Mouse (Mus musculus): ENCODE measurements around the gene Itk. TPM values are rescaled to one million over a fixed set of nuclear protein-coding genes. Genes with fewer than 3 reads are reported as not detected.
"Not testable (repeated sequence)": the region's sequence is repeated elsewhere in the genome, so short reads cannot be mapped to it uniquely, and the experiment has no call there.

Gene Itk
- total RNA-seq (2021) = under 1 TPM; 0.16 to 0.31 TPM

DNA sequence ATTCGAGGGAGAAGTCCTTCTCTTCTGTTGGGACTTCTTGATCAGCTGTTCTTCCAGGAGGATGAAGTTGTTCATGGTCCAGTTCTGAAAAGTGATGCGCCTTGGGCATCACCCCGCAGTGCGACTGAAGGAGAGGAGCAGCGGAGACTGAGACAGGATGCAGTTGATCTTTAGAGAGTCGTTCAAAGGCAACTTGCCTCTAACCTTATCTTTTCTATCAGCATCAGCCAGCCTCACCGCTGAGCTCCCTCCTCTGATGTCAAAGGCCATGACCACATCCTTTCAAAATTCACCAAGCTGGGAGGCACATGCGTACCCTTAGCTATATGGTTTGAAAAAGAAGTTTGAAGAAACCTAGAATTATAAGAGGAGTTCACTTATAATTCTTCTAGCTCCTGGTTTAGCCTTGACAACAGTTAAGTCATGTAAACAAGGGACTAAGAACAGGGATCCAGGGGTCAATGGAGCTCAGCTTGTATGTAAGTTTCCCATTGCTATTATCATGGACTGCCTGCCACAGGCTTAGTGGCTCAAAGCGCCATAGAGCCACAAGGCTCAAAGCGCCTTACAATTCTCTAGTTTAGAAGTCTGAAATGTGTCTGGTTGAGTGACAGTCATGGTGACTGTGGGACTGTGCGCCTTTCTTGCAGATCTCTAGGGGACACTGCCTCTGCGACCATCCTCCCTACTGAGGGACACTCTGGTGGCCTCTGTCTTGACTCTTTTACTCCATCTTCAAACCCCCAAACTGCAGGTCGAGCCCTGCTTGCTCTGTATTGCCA, at the start of gene Itk:
Itk (minus strand) TSS at position 180 of the 782 bp plus-strand sequence.
- intact Hi-C loops (cut with DNase I) = no loop called here
- no peak for DNase-seq (ENCODE audit: low spot score)

DNA sequence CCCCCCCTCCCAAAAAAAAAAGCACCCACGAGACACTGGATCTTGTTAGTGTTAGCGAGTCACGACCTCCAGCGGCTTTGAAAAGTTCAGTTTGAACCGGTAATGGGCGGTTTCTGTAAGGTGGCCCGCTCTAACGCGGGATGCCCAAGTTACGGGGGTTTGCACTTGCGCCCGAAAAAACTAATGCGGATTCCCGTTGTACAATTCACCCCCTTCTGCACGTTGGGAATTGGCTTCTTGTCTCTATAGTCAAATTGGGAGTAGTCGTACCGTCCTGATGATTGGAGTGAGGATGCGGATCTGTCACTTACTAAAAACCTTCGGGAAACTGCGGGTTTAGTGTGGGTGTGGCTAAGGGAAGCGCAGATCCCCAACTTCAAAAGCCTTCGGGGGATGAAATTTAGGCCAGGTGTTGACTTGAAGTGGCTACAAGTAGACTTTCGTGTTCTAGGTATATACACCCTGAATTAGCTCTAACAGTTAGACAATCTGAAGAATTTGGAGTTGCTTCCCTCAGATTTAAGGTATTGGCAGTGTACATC, 48.2 kb upstream of the Itk start:
- intact Hi-C loops (cut with DNase I) = no loop called here
- no peak for DNase-seq (ENCODE audit: low spot score)

DNA sequence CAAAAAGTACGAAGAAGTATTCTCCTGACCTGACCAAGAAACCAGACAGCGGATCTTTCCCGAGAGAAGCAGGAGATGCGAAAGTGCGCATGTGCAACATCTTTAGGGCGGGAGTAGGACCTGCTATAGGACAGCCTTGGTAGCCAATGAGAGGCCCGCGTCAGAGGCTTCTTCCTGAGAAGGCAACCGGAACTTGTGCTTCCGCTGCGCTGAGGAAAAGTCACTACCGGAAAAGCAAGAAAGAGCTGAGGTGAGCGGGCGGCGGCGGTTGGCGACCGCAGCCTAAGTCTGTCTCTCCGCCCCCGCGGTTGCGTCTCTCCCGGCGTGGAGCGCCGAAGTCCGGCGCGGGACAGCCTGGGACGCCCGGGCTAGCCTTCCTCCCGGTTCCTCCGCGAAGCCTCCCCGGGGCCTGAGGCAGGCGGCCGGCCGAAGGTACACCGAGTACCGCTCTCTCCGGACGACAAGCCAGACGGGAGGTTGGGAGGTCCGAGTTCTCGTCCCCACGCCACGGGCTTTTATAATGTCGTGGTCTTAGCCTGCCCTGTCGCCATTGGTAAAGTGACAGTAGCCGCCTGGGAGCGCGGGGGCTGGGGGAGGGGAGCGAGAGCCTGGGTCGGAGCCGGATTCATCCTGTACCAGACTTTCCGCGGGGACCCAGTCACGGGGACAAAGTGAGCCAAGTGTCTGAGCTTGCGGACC, 47.6 kb upstream of the Itk start, which contains the start of gene Med7:
Med7 (plus strand) TSS at position 166 of the 699 bp plus-strand sequence.
- DNase-seq (ENCODE audit: low spot score) = peak; percentile 93
- intact Hi-C loops (cut with DNase I) = no loop called here

DNA sequence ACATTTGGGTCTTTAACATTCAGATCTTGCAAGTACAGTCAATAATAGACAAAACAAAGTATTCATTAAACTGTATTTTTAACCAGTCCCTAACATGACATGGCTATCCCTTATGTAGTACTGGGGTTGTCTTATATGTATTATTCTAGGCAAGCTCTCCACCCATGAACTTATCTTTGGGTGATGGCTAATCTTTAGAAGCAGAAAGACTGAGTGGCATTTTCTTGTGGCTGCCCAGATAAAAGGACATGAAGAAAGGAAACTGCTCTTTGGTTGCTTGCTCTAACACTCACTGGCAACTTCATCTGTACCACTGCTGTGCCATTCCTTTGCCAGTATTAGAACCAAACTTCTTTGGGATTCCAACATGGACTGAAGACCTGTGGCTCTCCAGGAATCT, 46.0 kb upstream of the Itk start:
- no peak for DNase-seq (ENCODE audit: low spot score)
- intact Hi-C loops (cut with DNase I) = no loop called here

DNA sequence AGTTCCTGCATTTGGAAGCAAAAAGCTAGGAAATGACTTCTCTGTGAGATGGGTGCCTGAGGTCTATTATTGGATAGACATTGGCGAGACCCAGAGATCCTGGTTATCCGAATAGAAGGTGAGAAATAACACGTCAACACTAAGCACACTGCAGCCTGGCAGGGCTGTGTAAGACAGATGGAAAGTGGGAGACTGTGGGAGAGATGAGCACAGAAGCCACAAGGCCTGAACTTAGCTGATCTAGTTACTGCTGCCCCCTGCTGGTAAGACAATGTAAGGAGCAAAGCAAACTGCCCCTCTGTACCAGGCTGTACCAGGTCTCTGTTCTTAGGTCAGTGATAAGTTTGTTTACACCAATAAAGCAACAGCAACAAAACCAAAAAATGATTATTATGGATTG, 41.8 kb upstream of the Itk start:
- intact Hi-C loops (cut with DNase I) = loop anchor here (2.0 kb wide), 1 partner anchor 162 kb away; no protein-coding TSS in a partner anchor

DNA sequence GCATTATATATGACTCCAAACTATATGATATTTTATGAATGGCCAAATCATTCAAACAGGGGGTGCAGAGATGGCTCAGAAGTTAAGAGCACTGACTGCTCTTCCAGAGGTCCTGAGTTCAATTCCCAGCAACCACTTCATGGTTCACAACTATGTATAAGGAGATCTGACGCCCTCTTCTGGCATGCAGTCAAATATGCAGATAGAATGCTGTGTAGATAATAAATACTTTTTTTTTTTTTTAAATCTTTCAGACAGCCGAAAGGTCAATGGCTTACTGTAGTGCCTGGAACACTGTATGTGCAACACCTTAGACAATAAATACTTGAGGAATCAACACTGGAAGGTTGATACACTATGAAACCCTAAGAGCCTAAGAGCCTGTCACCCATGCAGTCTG, 40.8 kb upstream of the Itk start:
- intact Hi-C loops (cut with DNase I) = loop anchor here (2.0 kb wide), 1 partner anchor 161 kb away; no protein-coding TSS in a partner anchor
- DNase-seq (ENCODE audit: low spot score) = no peak

More for the DNA sequence above, 41.8 kb upstream of the Itk start:
- DNase-seq (ENCODE audit: low spot score) = no peak

DNA sequence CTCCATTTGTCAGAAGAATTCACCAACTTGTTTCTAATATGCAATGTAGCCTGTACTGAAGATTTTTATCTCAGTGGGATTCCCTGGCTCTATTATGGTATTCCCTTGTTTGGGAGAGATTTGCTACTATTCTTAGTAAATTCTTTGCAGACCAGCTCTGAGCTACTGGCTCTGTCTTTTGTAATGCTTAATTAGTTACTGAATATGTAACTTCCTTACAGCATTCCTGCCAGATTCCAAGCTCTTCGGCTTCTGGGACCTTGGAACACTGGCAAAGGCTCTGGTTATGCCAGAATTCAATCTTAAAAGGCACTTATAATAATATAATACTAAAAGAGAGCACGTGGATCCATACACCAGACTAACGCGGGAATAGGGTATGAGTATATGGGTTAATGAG, 38.8 kb upstream of the Itk start:
- DNase-seq (ENCODE audit: low spot score); intact Hi-C loops (cut with DNase I): not testable (repeated sequence)

DNA sequence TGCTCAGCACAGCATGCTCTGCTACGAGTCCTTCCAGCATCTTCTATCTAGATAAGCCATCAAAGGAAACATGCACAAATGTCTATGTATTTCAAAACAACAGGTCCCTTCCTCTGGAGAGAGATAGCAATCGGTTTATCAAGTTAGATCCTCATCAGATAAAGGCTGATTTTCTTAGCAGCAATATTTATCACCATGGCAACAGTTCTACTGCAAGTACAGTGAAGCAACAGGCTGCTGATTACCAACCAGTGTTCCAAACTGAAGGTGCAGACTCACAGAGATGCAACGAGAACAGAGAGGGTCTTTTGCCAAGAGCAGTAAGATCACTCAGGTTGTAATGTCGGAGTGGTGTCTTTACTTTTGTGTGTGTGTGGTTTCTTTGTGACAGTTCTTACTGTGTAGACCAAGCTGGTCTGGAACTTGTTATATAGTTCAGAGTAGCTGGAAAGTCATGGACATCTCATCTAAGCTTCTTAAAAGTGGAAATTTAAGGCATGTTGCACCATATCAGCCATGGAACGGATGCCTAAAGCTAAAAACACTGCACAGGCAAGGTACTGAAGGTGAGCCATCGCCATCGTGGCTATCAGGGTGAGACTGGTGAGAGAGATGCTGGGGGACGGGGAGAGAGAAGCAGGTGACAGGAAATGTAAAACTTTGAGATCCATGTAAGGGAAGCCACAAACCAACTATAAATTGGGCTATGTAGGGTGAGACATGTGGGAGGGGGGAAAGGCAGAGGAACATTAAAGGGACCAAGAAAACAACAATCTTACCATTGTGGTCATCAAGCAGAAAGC, 32.0 kb upstream of the Itk start:
- no peak for DNase-seq (ENCODE audit: low spot score)
- intact Hi-C loops (cut with DNase I) = no loop called here

DNA sequence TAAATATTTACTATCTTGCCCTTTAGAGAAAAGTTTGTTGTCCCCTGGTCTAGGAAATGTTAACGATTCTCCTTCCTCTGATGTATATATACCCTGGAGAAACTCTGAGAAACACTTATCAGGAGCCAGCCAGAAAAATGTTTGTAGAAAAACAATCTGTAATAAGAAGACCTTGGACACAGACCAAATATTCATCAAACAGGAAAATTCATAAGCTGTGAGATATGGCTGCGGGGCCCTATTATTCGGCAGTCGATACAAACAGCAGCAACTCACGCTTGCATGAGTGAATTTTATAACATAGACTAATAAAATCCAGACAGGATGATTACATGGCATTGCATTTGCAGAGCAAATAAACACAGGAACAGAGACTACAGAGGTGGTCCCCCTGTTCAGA, 29.5 kb upstream of the Itk start:
- intact Hi-C loops (cut with DNase I) = no loop called here
- DNase-seq (ENCODE audit: low spot score) = no peak

DNA sequence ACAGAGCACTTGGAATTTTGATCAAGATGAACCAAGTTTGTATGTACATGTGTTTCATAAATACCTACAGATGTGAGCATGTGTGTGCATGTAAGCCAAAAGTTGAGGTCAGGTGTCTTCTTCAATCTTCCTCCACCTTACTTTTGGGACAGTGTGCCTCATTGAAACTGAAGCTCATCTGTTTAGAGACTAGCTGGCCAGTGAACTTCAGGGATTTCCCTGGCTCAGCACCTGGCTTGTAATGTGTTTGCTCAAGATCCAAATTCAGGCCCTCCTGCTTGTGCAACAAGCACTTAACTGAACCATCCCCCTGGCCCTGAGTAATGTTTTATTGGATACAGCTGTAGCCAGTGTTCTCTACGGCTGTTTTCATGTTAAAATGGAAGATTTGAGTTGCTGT, 29.1 kb upstream of the Itk start:
- intact Hi-C loops (cut with DNase I) = no loop called here
- no peak for DNase-seq (ENCODE audit: low spot score)

DNA sequence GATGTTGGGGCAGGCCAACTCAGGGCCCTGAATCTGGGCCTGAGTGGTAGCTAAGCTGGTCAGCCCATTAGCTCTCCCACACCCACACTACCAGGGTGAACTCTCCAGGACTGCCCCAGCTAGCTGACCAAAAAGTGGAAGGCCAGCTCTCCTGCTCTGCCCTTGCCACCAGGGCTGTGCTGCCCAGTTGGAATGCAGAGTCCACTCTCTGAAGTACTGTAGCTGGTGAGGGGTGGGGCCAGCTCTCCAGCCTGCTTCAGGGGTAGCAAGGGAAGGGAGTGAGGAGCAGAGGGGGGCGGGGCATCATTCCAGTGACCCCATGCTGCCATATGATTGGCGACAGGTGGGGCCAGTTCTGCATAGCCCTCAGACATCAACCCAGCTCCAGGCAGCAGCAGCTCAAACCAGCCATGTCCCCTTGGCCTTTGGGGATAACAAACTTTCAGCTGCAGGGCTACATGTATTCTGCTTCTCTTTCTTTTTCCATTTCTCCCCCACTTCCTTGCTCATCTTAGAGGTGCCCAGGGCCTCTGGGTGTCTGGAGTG, 20.8 kb upstream of the Itk start:
- no peak for DNase-seq (ENCODE audit: low spot score)
- intact Hi-C loops (cut with DNase I) = no loop called here

DNA sequence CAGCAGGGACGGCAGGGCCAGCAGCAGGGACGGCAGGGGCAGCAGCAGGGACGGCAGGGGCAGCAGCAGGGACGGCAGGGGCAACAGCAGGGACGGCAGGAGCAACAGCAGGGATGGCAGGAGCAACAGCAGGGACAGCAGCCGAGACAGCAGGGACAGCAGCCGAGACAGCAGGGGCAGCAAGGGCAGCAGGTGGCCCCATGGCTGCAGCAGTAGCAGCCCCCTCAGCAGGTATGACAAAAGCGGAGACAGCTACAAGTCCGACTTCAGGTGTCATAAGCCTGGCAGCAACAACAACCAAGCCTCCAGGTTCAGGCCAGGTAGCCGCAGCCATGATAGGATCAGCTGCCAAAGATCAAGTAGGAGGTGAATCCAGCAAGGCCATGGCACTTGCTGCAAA, 17.4 kb upstream of the Itk start:
- intact Hi-C loops (cut with DNase I) = no loop called here
- DNase-seq (ENCODE audit: low spot score) = no peak

DNA sequence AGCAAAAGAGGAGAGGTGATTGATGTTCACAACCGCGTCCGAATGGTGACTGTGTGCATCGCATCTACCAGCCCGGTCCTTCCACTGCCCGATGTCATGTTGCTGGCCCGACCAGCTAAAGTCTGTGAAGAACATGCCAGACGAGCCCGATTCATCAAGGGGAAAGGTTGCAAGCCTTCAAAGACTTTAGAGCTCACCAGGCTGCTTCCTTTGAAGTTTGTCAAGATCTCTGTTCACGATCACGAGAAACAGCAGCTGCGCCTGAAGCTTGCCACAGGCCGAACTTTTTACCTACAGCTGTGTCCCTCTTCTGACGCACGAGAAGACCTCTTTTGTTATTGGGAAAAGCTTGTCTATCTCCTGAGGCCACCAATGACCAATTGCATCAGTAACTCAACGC, 15.7 kb upstream of the Itk start:
- no peak for DNase-seq (ENCODE audit: low spot score)
- intact Hi-C loops (cut with DNase I) = no loop called here

DNA sequence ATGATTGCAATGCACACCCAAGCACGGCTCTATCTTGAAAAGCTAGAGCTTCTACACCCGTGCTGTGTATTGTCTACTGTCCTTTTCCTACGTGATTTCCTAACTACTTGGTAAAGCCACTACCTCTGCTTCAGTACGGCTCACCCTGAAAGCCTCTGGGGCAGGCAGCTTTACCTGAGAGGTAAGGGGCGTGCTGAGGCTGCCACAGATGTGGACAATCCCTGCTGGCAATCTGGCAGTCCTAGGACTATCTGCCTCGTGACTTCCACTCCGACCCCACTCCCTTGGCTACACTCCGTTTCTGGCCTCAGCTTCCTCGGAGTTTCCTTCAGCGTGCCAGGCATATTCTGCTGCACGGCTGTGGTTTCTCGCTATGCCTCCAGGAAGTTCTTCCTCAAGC, 12.2 kb upstream of the Itk start:
- no peak for DNase-seq (ENCODE audit: low spot score)
- intact Hi-C loops (cut with DNase I) = no loop called here

DNA sequence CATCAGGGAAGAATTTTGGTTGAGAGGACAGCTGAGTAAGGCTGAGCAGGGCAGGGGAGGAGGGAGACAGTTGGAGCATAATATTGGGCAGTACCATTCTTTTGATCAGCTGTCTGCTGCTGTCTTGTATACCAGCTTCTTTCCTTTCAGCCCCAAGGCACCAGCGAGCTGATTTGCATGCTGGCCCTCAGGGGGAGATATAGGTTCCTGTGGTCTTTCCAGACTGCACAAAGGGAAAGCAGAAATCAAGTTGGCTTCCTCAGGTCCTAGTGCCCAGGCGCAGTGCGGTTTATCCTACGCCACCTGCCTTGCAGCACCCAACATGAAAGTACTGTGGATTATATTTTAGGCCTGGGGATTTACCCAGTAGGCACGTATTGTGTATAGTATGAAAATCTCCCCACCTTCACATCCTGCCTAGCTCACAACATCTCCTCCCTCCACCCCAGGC, 9.6 kb upstream of the Itk start:
- intact Hi-C loops (cut with DNase I) = no loop called here
- DNase-seq (ENCODE audit: low spot score) = no peak

DNA sequence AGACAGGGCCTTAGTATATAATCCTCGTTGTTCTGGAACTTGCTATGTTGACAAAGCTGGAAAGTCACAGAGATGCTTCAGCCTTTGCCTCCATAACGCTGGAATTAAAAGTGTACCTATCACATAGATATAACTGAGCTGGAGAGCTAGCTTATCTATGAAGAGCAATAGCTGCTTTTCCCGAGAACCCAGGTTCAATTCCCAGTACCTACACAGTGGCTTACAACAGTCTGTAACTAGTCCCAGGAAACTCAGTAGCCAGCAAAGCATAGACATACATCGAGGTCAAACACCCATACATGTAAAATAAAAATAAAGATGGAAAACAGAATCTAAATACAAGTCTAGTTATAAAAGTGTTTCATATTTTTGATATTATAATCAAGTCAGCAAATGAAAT, 9.2 kb upstream of the Itk start:
- intact Hi-C loops (cut with DNase I) = no loop called here
- no peak for DNase-seq (ENCODE audit: low spot score)

DNA sequence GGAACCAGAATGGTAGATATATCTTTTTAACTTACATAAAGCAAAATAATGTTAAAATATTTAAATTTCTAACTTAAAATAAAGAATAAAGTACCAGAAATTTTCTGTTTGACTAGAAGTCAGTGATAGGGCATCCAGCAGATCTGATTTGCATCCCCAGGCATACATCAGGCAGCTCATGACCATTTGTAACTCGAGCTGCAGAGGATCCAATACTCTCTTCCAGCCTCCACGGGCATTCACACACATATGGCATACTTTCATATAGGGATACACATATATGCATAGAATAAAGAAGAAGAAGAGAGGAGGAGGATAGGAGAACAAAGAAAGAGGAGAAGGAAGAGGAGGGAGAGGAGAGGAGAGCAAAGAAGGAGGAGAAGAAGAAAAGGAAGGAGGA, 8.6 kb upstream of the Itk start:
- intact Hi-C loops (cut with DNase I) = no loop called here
- DNase-seq (ENCODE audit: low spot score) = no peak

DNA sequence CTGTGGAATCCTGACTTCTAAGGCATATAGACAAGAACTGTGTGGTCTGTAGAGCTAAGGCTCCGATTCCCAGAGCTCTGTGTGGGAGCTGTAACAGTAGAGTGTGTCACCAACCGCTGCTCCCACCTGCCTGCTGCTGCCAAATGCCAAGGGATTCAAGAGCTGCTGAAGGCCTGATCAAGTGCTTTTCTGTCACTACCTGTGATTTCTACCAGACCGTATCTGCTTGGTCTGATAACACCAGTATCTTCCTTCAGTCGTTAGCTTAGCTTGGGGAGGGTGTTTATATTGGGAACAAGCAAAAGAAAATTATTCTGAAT, 7.5 kb upstream of the Itk start:
- DNase-seq (ENCODE audit: low spot score) = no peak
- intact Hi-C loops (cut with DNase I) = no loop called here

DNA sequence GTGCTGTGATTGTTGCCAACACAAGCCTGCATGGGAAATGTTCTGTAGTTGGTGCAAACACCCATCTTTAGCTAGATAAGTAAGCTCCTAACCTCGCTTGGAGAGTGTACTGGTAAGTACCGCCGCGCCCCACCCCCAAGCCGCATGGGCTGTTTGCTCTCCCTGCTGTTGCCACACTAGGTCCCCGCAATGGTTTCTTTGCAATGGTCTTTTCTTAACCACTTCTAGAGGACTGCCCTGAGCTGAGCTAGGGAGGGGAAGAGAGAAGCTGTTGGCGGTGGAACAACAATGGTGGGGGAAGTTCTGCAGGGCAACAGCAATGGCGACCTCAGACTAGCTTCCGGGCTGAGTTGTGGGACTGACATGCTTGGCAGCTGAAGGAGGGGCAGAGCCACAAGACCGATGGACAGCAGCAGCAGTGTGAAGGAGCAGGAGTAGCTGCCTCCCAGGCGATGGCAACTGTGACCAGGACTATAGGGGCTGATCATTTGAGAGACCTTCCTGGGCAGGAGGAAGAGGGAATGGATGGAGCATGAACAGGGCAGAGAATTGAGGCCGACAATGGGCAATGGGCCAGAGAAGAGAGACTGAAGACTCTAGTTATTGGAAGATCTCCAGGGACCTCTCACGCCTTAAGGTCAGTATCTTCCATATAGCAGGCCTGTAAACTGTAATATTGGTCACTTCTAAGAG, 7.0 kb upstream of the Itk start, which contains the start of gene Fam71b:
Fam71b (plus strand) TSS at position 393 of the 693 bp plus-strand sequence.
- DNase-seq (ENCODE audit: low spot score) = no peak
- intact Hi-C loops (cut with DNase I) = no loop called here

DNA sequence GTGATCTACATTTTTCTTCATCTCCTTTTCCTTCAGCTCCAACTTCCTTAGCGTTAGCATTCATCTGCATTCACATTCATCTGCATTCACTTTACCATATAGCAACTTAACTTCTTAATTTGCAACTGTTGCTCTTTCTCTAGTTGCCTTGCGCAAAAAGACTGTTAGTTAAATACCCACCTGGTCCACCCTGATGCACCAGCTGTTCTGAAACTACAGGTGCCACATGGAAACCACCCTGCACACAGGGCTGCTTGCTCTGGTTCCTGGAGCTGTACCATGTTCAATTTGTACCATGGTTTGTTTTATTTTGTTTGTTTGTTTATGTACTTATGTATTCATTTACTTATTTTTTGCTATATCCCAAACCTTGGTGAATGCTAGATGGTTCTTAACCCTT, 6.4 kb upstream of the Itk start:
- intact Hi-C loops (cut with DNase I) = no loop called here

More for the DNA sequence above, 6.4 kb upstream of the Itk start:
- DNase-seq (ENCODE audit: low spot score) = no peak
